Mouse (Mus musculus): ENCODE data around the gene Angptl2. TPM values are rescaled to one million over a fixed set of nuclear protein-coding genes. Genes with fewer than 3 reads are reported as not detected.

The Angptl2 gene
- polyA plus RNA-seq, 1 experiment: 6.4 TPM

- peaks cover 22% of the 10 kb centered on the region for H3K4me1 ChIP-seq (ENCODE audit: control insufficient read depth, insufficient read depth, low read length)
- TF ChIP-seq CTCF (IDR thresholded peaks at IDR 0.05; ENCODE audit: borderline replicate concordance, insufficient read depth, low read depth, low read length) (no peak), POLR2A (IDR thresholded peaks at IDR 0.05; ENCODE audit: borderline replicate concordance, insufficient read depth, low read length) (no peak)
- WGBS: 80% methylated on average over 4 of the region's 4 CpGs
- H3K4me3 ChIP-seq (replicated peaks; ENCODE audit: insufficient read depth, low read depth, low read length): no peak overlapping the region
- no peaks in the 10 kb centered on the region for H3K27me3 ChIP-seq (ENCODE audit: control insufficient read depth, insufficient read depth, low read length)
- H3K27ac ChIP-seq (ENCODE audit: insufficient read depth, low read length): no peak overlapping the region
- no peak for DNase-seq
Measured at GRCm38 (mm10) chr2:33253572-33254190, 37.8 kb downstream of the Angptl2 start.

- H3K27me3 ChIP-seq (ENCODE audit: control insufficient read depth, insufficient read depth, low read length): no peaks in the 10 kb centered on the region
- H3K4me3 ChIP-seq (replicated peaks; ENCODE audit: insufficient read depth, low read depth, low read length): no peak overlapping the region
- peaks cover 22% of the 10 kb centered on the region for H3K4me1 ChIP-seq (ENCODE audit: control insufficient read depth, insufficient read depth, low read length)
- TF ChIP-seq CTCF (IDR thresholded peaks at IDR 0.05; ENCODE audit: borderline replicate concordance, insufficient read depth, low read depth, low read length) (no peak), POLR2A (IDR thresholded peaks at IDR 0.05; ENCODE audit: borderline replicate concordance, insufficient read depth, low read length) (no peak)
- DNase-seq: peak; percentile 52 to 70
- no peak overlapping the region for H3K27ac ChIP-seq (ENCODE audit: insufficient read depth, low read length)
- WGBS: 64% methylated on average over 9 of the region's 9 CpGs
Measured at GRCm38 (mm10) chr2:33254318-33254985, 38.6 kb downstream of the Angptl2 start.

GRCm38 (mm10) chr2:33256769-33257537 lies 41.1 kb downstream of the Angptl2 start:
- H3K4me1 ChIP-seq (ENCODE audit: control insufficient read depth, insufficient read depth, low read length): peaks cover 35% of the 10 kb centered on the region
- no peak overlapping the region for H3K4me3 ChIP-seq (replicated peaks; ENCODE audit: insufficient read depth, low read depth, low read length)
- H3K27ac ChIP-seq (ENCODE audit: insufficient read depth, low read length): peak overlapping the region; percentile 74
- 91% methylated on average over 3 of the region's 3 CpGs for WGBS
- TF ChIP-seq POLR2A (IDR thresholded peaks at IDR 0.05; ENCODE audit: borderline replicate concordance, insufficient read depth, low read length) (no peak), CTCF (IDR thresholded peaks at IDR 0.05; ENCODE audit: borderline replicate concordance, insufficient read depth, low read depth, low read length) (no peak)
- no peaks in the 10 kb centered on the region for H3K27me3 ChIP-seq (ENCODE audit: control insufficient read depth, insufficient read depth, low read length)
- DNase-seq: peak; percentile 52 to 74

DNA sequence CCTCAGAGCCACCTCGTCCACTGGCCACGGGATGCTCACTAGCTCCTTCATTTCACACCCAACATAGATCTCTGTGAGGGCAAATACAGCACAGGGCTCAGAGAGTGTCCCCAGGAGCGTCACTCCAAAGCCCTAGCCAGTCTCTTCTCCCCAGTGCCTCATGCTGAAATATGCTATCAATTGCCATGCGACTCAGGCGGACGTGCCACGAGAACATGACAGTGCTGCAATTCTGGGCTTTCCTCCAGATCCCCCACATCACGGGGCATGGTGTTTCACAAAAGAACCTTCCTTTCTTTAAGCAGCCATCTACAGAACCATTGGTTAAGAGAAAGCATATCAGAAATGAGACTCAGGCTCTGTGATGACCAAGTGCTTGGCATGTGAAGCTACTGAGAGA lies 44.9 kb downstream of the Angptl2 start:
- no peak overlapping the region for H3K27ac ChIP-seq (ENCODE audit: insufficient read depth, low read length)
- H3K4me3 ChIP-seq (replicated peaks; ENCODE audit: insufficient read depth, low read depth, low read length): no peak overlapping the region
- TF ChIP-seq POLR2A (IDR thresholded peaks at IDR 0.05; ENCODE audit: borderline replicate concordance, insufficient read depth, low read length) (no peak), CTCF (IDR thresholded peaks at IDR 0.05; ENCODE audit: borderline replicate concordance, insufficient read depth, low read depth, low read length) (no peak)
- H3K27me3 ChIP-seq (ENCODE audit: control insufficient read depth, insufficient read depth, low read length): no peaks in the 10 kb centered on the region
- peaks cover 27% of the 10 kb centered on the region for H3K4me1 ChIP-seq (ENCODE audit: control insufficient read depth, insufficient read depth, low read length)
- 33% methylated on average over 8 of the region's 8 CpGs for WGBS
- DNase-seq: peak in 1 of 2 experiments; percentile 43

DNA sequence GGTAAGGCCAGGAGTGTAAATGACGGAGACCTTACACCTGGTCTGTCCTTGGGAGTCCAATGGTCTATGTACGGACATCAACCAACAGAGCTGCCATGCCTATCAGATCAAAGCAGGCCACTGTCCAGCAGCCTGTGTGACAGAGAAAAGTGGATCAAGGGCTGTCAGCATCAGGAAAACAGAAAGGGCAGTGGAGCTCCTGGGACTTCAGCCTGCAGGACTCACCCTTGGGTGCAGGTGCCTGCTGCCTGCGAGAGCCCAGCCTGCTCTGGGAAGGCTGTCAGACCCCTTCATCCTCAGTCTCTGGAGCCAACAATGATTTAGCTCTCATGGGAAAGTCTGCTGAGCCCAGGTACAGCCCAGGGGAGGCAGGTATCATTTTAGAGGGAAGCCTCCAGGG lies 45.6 kb downstream of the Angptl2 start:
- TF ChIP-seq POLR2A (IDR thresholded peaks at IDR 0.05; ENCODE audit: borderline replicate concordance, insufficient read depth, low read length): no peak
- TF ChIP-seq CTCF (IDR thresholded peaks at IDR 0.05; ENCODE audit: borderline replicate concordance, insufficient read depth, low read depth, low read length): no peak
- H3K27ac ChIP-seq (ENCODE audit: insufficient read depth, low read length): no peak overlapping the region

DNA sequence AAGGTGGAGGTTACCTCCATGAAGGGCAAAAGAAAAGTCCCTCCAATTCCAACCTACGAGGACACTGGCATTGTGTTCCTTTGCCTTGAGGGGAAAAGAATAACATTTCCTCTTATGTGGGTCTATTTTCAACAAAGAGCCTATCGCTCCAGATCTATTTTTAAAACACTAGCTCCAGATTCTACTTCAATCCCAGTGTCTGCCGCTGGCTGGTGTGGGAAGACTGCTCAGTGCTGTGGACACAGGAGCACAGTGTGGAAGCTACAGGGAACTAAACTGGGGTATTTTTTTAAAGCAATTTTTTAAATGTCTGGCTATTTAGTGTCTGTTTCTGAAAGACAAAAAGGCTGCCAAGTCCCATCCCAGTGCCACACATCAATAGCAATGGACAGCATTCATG lies 49.9 kb downstream of the Angptl2 start:
- H3K27me3 ChIP-seq (ENCODE audit: control insufficient read depth, insufficient read depth, low read length): no peaks in the 10 kb centered on the region
- TF ChIP-seq CTCF (IDR thresholded peaks at IDR 0.05; ENCODE audit: borderline replicate concordance, insufficient read depth, low read depth, low read length) (no peak), POLR2A (IDR thresholded peaks at IDR 0.05; ENCODE audit: borderline replicate concordance, insufficient read depth, low read length) (no peak)
- no peak overlapping the region for H3K4me3 ChIP-seq (replicated peaks; ENCODE audit: insufficient read depth, low read depth, low read length)
- no peak for DNase-seq
- no peak overlapping the region for H3K27ac ChIP-seq (ENCODE audit: insufficient read depth, low read length)
- peaks cover 25% of the 10 kb centered on the region for H3K4me1 ChIP-seq (ENCODE audit: control insufficient read depth, insufficient read depth, low read length)
- 78% methylated on average over 3 of the region's 3 CpGs for WGBS

More for the DNA sequence above, 45.6 kb downstream of the Angptl2 start:
- Histone ChIP-seq H3K4me3 (replicated peaks; ENCODE audit: insufficient read depth, low read depth, low read length) (no peak overlapping the region), H3K4me1 (ENCODE audit: control insufficient read depth, insufficient read depth, low read length) (peaks cover 25% of the 10 kb centered on the region), H3K27me3 (ENCODE audit: control insufficient read depth, insufficient read depth, low read length) (no peaks in the 10 kb centered on the region)
- no peak for DNase-seq
- WGBS: 88% methylated on average over 3 of the region's 3 CpGs

- DNase-seq: no peak
- WGBS: 85% methylated on average over 1 of the region's 1 CpGs
- Histone ChIP-seq H3K4me1 (ENCODE audit: control insufficient read depth, insufficient read depth, low read length) (peaks cover 22% of the 10 kb centered on the region), H3K27me3 (ENCODE audit: control insufficient read depth, insufficient read depth, low read length) (no peaks in the 10 kb centered on the region), H3K4me3 (replicated peaks; ENCODE audit: insufficient read depth, low read depth, low read length) (no peak overlapping the region), H3K27ac (ENCODE audit: insufficient read depth, low read length) (no peak overlapping the region)
- no peak for TF ChIP-seq CTCF (IDR thresholded peaks at IDR 0.05; ENCODE audit: borderline replicate concordance, insufficient read depth, low read depth, low read length)
- TF ChIP-seq POLR2A (IDR thresholded peaks at IDR 0.05; ENCODE audit: borderline replicate concordance, insufficient read depth, low read length): no peak
Measured at GRCm38 (mm10) chr2:33267075-33267474, 51.2 kb downstream of the Angptl2 start.

All from cerebellum, adult 2 months (tissue).